Mouse (Mus musculus): ENCODE results near the gene Gcnt4.

Gene Gcnt4

GRCm38 (mm10) chr13:96951880-96952279 is 27.4 kb downstream of the Gcnt4 start:
- no peak for DNase-seq (ENCODE audit: low read depth)

- DNase-seq (ENCODE audit: low read depth): no peak
Observed at GRCm38 (mm10) chr13:96956466-96956865, 32.0 kb downstream of the Gcnt4 start.

GRCm38 (mm10) chr13:96960019-96960418 is 35.5 kb downstream of the Gcnt4 start:
- no peak for DNase-seq (ENCODE audit: low read depth)

DNA sequence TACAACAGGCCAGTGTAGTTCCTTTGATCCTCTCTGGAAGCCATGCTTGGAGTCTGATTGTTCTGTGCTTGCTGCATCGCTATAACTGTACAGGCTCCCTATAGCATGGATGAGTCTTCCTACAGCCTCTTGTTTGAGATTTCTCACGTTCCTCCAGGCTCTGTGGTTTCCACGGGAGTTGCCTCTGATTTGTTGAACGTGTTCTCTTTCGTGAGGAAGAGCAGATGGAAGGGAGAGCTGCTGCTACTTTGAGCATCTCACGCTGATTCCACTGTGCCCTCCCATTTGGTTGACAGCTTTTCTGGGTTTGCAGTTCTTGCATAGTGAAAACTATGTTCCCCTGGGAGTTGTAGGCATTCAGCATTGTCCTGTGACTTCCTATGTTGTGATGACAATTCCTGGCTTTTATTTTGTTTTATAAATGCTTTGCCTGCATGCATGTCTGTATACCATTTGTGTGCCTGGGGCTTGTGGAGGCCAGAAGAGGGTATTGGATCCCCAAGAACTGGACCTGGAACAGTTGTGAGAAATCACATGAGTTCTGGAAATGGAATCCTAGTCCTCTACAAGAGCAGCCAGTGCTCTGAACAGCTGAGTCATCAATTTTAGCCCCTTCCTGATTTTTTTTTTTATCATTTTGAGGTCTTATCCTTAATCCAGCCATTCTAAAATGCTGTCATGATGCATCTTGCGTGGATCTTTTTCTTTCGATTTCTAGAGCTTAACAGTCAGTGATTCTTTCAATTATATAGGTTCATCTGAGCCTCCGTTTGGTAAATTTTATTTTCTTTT is 37.1 kb downstream of the Gcnt4 start:
- no peak for DNase-seq (ENCODE audit: low read depth)

DNA sequence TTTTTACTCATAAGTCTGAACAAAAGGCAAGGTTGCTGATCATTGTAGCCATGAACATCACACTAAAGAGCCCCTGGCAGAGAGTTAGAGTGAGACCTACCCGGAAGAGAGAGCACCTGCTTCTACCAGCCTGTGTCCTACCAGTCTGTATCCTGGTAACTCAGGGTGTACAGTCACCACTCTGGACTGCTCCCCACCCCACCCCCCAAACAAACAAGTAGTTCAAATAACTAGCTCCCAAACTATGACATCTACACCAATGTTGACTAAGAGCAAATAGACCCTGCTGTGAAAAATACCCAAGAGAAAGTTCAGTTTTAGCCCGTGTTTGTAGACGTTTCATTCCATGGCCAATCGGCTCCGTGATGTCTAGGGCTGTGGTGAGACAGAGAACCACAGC is 38.3 kb downstream of the Gcnt4 start:
- DNase-seq (ENCODE audit: low read depth): no peak

- DNase-seq (ENCODE audit: low read depth): no peak
Observed at GRCm38 (mm10) chr13:96964981-96965380, 40.5 kb downstream of the Gcnt4 start.

DNA sequence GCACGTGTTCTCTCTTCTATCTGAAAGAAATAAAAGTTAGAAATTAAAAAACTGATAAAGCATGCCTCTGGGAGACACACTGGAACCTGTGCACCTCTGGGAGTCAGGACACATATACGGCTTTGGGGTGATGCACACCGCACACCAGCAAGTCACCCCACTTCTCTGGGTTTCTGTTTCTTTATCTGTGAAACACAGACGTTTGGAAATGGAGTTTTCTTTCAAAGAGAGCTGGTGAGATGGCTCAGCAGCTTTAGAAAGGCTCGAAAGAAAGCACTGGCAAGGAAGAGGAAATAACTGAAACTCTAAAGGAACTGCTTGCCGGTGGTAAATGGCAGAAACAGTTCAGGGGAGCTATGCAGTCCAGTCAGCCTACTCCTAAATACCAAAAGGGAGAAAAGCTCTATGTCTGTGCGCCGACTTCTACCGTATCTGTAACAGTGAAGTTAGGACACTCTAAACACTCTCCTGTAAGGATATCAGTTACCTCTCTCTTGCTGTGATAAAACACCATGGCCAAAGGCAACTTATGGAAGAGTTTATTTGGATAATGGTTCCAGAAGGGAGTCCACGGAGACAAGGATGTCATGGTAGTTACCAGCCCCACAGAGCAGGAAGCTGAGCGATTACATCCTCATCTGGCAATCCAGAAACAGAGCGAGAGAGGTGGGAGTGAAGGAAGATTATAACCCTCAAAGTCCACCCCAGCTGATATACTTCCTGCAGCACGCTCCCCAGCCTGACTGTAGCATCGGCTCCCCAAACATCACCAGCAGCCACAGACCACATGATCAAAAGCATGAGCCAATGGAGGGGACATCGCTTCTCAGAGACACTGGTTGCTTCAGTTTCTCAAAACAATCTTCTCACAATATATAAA is 42.0 kb downstream of the Gcnt4 start:
- no peak for DNase-seq (ENCODE audit: low read depth)

DNA sequence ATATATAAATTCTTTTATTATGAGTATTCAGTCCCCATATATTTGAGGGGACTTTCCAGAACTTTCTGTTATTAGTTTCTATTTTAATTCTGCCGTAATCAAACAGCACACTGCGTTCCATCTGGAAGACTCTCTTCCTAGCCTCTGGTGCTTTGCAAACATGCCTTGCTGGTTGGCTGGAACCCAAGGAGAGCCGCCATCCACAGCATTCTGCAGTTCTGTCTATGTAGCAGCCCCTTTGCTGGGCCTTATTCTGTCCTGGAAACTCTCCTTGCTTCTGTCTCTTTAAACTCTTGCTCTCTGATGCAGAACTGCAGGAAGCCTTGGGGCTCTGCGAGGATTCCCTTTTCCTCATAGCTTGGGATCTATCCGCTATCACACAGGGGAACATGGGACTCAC is 42.6 kb downstream of the Gcnt4 start:
- no peak for DNase-seq (ENCODE audit: low read depth)

- DNase-seq (ENCODE audit: low read depth): no peak
Observed at GRCm38 (mm10) chr13:96967822-96968221, 43.3 kb downstream of the Gcnt4 start.

- peak; percentile 13 for DNase-seq (ENCODE audit: low read depth)
Observed at GRCm38 (mm10) chr13:96971076-96971475, 46.6 kb downstream of the Gcnt4 start.

DNA sequence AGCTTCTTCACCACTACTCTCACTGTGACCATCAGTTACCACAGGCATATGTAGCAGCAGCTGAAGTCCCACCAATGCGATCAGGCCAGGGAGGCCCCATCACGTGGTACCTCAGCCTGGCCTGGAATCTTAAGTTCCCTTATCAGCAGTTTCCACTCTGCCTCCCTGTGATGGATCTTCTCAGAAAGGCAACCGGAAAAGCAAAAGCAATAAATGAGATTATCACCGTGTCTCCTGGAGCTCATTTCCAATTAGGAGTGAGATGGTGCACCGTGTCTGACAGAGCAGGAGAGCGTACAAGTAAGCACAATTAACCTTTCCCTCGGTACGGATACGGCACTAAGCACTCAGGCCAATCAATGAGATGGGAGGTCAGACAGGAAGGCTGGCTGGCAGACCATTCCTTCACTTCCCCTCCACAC is 47.4 kb downstream of the Gcnt4 start:
- DNase-seq (ENCODE audit: low read depth): no peak

- DNase-seq (ENCODE audit: low read depth): peak; percentile 76
Observed at GRCm38 (mm10) chr13:96973318-96973717, 48.8 kb downstream of the Gcnt4 start.

- peak; percentile 65 for DNase-seq (ENCODE audit: low read depth)
Observed at GRCm38 (mm10) chr13:96976986-96977595, 52.6 kb downstream of the Gcnt4 start.

GRCm38 (mm10) chr13:96980561-96980960 is 56.1 kb downstream of the Gcnt4 start:
- no peak for DNase-seq (ENCODE audit: low read depth)

GRCm38 (mm10) chr13:96983251-96984126 is 59.0 kb downstream of the Gcnt4 start:
- no peak for DNase-seq (ENCODE audit: low read depth)

DNA sequence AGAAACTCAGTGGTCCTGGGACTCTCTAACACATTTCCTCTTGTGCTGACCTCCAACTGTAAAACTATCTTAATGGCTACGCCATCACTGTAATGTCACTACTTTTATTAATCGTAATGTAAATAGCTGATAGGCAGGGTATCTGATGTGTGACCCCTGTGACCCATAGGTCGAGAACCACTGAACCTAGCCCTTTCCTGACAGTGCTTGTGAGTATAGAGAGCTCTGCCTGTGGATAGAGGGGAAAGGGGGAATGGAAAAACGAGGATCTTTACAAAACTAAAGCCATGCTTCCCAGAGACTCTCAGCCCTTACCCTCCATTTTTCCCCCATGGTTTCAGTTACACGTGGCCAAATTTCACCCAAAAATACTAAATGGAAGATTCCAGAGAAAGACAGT is 60.2 kb downstream of the Gcnt4 start:
- DNase-seq (ENCODE audit: low read depth): no peak

DNA sequence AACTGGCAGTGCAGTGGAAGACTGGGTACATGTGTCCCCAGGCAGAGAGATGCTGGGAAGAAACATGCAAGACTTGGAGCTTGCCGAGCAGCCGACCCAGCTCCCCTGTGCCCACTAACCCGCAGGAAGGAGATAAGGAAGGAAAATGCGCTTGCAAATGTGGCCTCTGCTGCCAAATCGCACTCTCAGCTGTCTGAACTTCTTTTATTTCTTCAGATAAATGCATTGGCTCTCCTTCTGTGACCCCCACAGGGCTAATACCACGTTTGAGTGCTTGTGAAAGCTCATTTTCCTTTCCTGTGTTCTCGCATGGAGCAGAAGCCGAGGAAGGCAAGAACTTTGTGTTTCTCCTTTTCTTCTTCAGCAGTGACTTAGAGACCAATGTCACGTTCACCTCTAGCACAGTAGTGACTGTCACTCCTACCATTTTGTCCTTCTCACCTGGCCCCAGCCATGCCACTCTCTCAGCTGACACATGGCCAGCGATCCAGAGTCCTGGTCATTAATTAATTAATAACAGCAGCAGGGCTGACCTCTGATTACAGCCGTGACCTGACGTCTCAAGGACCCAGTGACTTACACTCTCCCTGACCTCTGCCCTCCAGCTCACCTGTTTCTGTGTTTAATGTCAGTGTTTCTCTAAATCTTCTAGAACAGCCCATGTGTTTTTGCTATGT is 61.2 kb downstream of the Gcnt4 start:
- no peak for DNase-seq (ENCODE audit: low read depth)

GRCm38 (mm10) chr13:96989129-96989528 is 64.6 kb downstream of the Gcnt4 start:
- no peak for DNase-seq (ENCODE audit: low read depth)

- no peak for DNase-seq (ENCODE audit: low read depth)
Observed at GRCm38 (mm10) chr13:96990045-96990444, 65.6 kb downstream of the Gcnt4 start.

DNA sequence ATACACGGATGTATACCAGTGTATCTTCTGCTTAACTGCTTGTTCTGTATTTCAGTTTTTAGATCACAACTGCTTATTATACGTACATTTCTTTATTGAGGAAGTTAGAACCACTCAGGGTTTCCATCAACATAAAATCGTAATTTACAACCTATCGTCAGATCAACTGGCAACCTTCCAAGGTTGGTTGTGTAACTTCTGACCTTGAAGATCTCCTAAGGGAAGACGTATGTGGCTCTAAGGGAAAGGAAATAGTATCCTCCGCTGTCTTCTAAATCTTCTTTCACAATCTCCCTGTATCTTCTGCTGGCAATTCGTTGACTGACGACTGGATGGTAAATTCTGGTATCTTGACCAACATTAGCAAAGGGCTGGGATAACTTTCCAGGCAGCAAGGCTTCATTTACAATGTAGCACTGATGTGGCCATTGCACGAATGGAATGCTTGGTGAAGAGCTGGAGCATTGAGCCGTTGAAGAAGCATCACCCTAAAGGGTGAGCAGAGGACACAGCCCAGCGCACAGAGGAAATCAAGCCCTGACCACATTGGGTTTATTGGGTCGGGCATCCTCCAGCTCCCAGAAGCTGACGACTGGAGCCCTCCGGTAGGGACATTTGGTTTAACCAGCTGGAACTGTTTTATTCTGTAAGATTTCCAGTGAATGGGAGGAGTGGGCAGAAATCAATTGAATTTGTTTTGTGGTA is 66.2 kb downstream of the Gcnt4 start:
- peak; percentile 38 for DNase-seq (ENCODE audit: low read depth)

Data from NIH3T3 (cell line).